Mouse (Mus musculus) thymus, adult 2 months (tissue): ENCODE measurements around the gene Trim2.

Source experiments
- CTCF ChIP-seq: fragments of 200-500 bp; IDR thresholded peaks from 2 replicates; pipeline ENCODE4 v1.5.1; 2012; ENCODE audit warnings: mild to moderate bottlenecking, control low read depth, low read length, moderate library complexity, borderline replicate concordance; ENCODE audit not compliant: control insufficient read depth, poor library complexity, insufficient read depth; ENCODE audit errors: extremely low read depth
- POLR2A ChIP-seq: fragments of 200-500 bp; IDR thresholded peaks from 2 replicates; pipeline ENCODE4 v1.6.1; 2012; ENCODE audit warnings: mild to moderate bottlenecking, low read length, control low read depth, moderate library complexity; ENCODE audit not compliant: control insufficient read depth, poor library complexity, insufficient read depth; ENCODE audit errors: extremely low read depth

- TF ChIP-seq CTCF (no peak), POLR2A (no peak)
Observed at GRCm38 (mm10) chr3:84211340-84211875, 95.3 kb downstream of the Trim2 start.
